Mouse (Mus musculus) limb, embryonic 14.5 days (tissue): ENCODE results near the gene Btnl1. TPM values are rescaled to one million over a fixed set of nuclear protein-coding genes. Genes with fewer than 3 reads are reported as not detected.

Source experiments
- ATAC-seq: fragments of 200-750 bp; cut with Nextera tagmentation; 2 replicates; pipeline ENCODE4 v1.8.0; 2017; ENCODE audit warnings: low read depth, moderate number of reproducible peaks, moderate TSS enrichment; ENCODE audit not compliant: low FRiP score
- DNase-seq: peaks from one replicate; pipeline ENCODE4 v3.0.0-alpha.2; 2015; ENCODE audit warnings: low spot score
- H3K27ac ChIP-seq: fragments of 300-500 bp; sonication (generic); replicated peaks from 2 replicates; pipeline ENCODE4 v1.5.1; 2014; ENCODE audit warnings: low read depth, mild to moderate bottlenecking, low read length, moderate library complexity, mixed read lengths
- H3K27me3 ChIP-seq: fragments of 300-500 bp; sonication (generic); 2 replicates; pipeline ENCODE4 v1.6.1; 2014; ENCODE audit warnings: low read length, mixed read lengths; ENCODE audit not compliant: control insufficient read depth, insufficient read depth
- H3K36me3 ChIP-seq: fragments of 300-500 bp; sonication (generic); 2 replicates; pipeline ENCODE4 v1.6.1; 2014; ENCODE audit warnings: mild to moderate bottlenecking, low read length, moderate library complexity, mixed read lengths; ENCODE audit not compliant: control insufficient read depth, insufficient read depth
- H3K4me1 ChIP-seq: fragments of 300-500 bp; sonication (generic); 2 replicates; pipeline ENCODE4 v1.6.1; 2014; ENCODE audit warnings: antibody characterized with exemption, low read length, mixed read lengths; ENCODE audit not compliant: control insufficient read depth, insufficient read depth
- H3K4me2 ChIP-seq: fragments of 300-500 bp; sonication (generic); replicated peaks from 2 replicates; pipeline ENCODE4 v1.6.1; 2014; ENCODE audit warnings: low read depth, mild to moderate bottlenecking, low read length, moderate library complexity; ENCODE audit not compliant: severe bottlenecking
- H3K4me3 ChIP-seq: fragments of 300-500 bp; sonication (generic); replicated peaks from 2 replicates; pipeline ENCODE4 v1.5.1; 2014; ENCODE audit warnings: low read length
- H3K9ac ChIP-seq: fragments of 300-500 bp; sonication (generic); 2 replicates; pipeline ENCODE4 v1.6.1; 2014; ENCODE audit warnings: mild to moderate bottlenecking, low read depth, low read length, moderate library complexity; ENCODE audit not compliant: severe bottlenecking
- H3K9me3 ChIP-seq: fragments of 300-500 bp; sonication (generic); 2 replicates; pipeline ENCODE4 v1.6.1; 2016; ENCODE audit warnings: low read length; ENCODE audit not compliant: control insufficient read depth
- POLR2A ChIP-seq: fragments of 200-500 bp; IDR thresholded peaks from 2 replicates; pipeline ENCODE4 v1.8.0; 2012; ENCODE audit warnings: inconsistent platforms, mild to moderate bottlenecking, moderate library complexity, borderline replicate concordance; ENCODE audit not compliant: insufficient read depth, insufficient read length; ENCODE audit errors: extremely low read depth
- WGBS: fragments of 180-500 bp; shearing (Covaris S2); extraction: QIAGEN DNeasy Blood & Tissue Kit; methylation state at CpG from one replicate; pipeline ENCODE4 v1.1.7; 2014; 5-methylcytosine and 5-hydroxymethylcytosine counted together
- polyA plus RNA-seq, 2 experiments: library from polyadenylated mRNA; depleted of rRNA in 1 of 2; stranded (reverse) in 1 of 2; unstranded in 1 of 2; fragments of >200 nt; fragmentation: Nextera tagmentation in 1 of 2; extraction: Ambion mirVana in 1 of 2; gene quantifications; 2 replicates each; pipeline versions ENCODE4 v1.2.1 to v1.2.3; 2012 to 2014

Gene Btnl1
- polyA plus RNA-seq, 2 experiments, result not detected

DNA sequence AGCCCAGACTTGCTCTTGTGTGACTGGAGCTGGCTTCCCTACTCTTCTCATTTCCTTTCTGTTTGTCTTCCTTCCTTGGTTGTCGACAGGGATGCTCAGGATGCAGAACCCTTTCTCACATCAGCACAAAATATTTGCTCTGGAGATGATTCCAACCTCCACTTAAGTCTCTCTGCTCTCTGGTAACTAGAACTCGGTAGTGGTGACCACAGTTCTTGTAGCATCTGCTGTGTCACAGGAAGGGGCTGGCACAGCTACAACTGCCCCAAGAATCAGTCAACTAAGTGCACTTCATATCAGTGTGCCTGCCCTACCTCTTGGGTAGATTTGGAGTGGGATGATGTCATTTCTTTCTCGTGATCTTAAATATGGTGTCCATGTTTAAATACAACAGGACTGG is 30.9 kb upstream of the Btnl1 start:
- Histone ChIP-seq H3K27ac (no peak overlapping the region), H3K9me3 (no peaks in the 10 kb centered on the region), H3K36me3 (no peaks in the 10 kb centered on the region), H3K4me3 (no peak overlapping the region), H3K9ac (no peak overlapping the region), H3K4me2 (no peak overlapping the region), H3K27me3 (no peaks in the 10 kb centered on the region), H3K4me1 (no peaks in the 10 kb centered on the region)
- no peak for DNase-seq
- 78% methylated on average over 3 of the region's 3 CpGs for WGBS
- TF ChIP-seq POLR2A, result no peak
- no peak for ATAC-seq

DNA sequence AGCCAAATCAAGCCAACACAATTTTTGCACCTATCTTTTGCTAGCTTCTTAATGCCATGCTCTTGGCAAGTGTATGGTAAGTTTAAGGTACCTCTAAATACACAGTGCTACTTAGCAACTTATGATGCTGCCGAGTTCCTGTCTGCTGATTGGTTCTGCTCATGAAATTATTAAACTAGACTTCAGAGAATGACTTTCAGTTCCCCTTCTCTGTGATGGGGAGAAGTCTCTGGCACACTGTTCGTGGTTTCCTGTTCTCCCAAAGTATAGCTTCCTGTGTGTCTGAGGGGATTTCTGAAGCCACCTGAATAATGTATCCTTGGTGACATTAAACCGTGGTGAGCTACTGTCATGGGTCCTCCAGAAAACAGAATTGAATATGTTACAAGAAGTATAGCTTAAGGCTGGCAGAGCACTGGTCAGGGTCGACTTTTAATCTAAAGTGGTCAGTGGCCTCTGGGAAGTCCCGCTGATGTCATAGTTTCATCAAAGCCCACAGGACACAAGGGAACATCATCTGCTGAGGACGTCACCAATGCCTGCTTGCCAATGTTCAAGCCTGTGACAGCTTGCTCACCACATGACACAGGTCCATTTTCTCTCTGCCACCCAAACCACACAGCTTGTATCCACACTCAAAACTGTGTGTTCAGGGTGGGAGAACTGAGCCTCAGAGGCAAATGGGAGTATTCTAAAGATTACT is 29.2 kb upstream of the Btnl1 start:
- H3K27me3 ChIP-seq, result no peaks in the 10 kb centered on the region
- 75% methylated on average over 6 of the region's 6 CpGs for WGBS
- no peak overlapping the region for H3K4me2 ChIP-seq
- no peak overlapping the region for H3K27ac ChIP-seq
- DNase-seq (peak; percentile 50), ATAC-seq (no peak)
- H3K9ac ChIP-seq, result no peak overlapping the region
- no peaks in the 10 kb centered on the region for H3K4me1 ChIP-seq
- H3K4me3 ChIP-seq, result no peak overlapping the region
- no peak for TF ChIP-seq POLR2A
- no peaks in the 10 kb centered on the region for H3K9me3 ChIP-seq
- H3K36me3 ChIP-seq, result no peaks in the 10 kb centered on the region

DNA sequence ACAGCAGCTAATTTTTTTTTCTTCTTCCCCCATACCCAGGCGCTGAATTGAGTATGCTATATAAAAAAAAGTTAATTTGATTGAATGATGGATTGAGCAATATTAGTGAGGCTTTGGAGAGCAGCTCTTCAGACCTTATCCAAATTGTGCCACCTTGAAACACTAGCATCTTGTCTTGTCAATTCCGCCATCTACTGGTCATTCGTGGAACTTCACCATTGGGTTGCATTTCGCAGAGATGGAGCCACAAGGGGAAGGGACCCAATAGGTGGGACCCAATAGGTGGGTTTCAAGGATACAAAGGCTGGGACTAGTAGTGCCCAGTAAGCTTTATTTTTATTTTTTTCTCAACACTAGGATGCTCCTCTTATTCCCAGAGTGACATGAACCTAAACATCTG is 27.5 kb upstream of the Btnl1 start:
- peak; percentile 65 for DNase-seq
- 7% methylated on average over 4 of the region's 4 CpGs for WGBS
- no peak overlapping the region for H3K9ac ChIP-seq
- no peaks in the 10 kb centered on the region for H3K36me3 ChIP-seq
- no peak overlapping the region for H3K27ac ChIP-seq
- ATAC-seq, result no peak
- no peak overlapping the region for H3K4me2 ChIP-seq
- H3K4me3 ChIP-seq, result no peak overlapping the region
- TF ChIP-seq POLR2A, result no peak
- H3K4me1 ChIP-seq, result no peaks in the 10 kb centered on the region
- no peaks in the 10 kb centered on the region for H3K27me3 ChIP-seq
- H3K9me3 ChIP-seq, result no peaks in the 10 kb centered on the region

DNA sequence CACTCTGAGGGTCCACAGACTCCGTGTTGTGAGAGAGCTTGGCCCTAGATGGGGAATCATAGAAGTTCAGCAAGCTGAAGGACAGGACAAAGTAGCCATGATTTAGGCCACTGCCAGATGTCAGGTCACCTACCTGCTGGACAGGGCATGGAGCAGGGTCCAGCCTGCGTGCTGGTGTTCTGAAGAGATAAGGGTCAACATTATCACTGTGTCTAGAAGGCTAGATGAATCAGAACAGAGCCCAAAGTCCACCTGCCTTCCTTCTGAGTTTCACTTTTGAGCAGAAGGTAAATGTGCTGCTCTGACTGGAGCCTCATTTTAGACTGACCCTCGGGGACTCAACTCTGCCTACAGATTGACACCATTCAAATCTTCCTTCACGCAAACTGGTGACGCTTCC is 22.4 kb upstream of the Btnl1 start, which contains the start of gene Btnl2:
TSS of gene Btnl2 (plus strand) at position 284 of the 400 bp plus-strand sequence.
- no peak for ATAC-seq
- no peak for TF ChIP-seq POLR2A
- no peak within 1 kb of the TSS for H3K27ac ChIP-seq

DNA sequence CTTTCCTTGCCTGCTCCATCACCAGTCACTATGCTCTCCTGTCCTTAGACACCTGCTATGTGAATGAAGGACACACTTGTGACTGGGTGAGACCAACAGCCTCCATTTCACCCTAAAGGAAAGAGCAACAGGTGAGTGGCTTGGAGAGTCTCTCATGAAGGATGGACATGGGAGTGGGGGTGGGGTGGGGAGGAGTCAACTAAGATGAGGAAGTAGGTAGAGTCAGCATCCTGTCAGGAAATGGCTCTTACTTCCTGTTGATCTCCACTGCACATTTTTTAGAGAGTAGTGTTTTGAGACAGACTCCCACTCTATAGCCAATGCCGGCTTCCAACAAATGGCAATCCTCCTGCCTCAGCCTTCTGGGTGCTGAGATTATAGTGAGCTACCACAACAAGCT is 22.0 kb upstream of the Btnl1 start:
- Histone ChIP-seq H3K9ac (no peak overlapping the region), H3K27ac (no peak overlapping the region), H3K4me3 (no peak overlapping the region), H3K36me3 (no peaks in the 10 kb centered on the region), H3K9me3 (no peaks in the 10 kb centered on the region), H3K27me3 (no peaks in the 10 kb centered on the region), H3K4me1 (no peaks in the 10 kb centered on the region), H3K4me2 (no peak overlapping the region)
- ATAC-seq, result no peak
- no peak for TF ChIP-seq POLR2A
- 89% methylated on average over 1 of the region's 1 CpGs for WGBS
- no peak for DNase-seq

More for the DNA sequence above, 22.4 kb upstream of the Btnl1 start, which contains the start of gene Btnl2:
- 84% methylated on average over 5 of the region's 5 CpGs for WGBS
- H3K4me2 ChIP-seq, result no peak within 1 kb of the TSS
- H3K9me3 ChIP-seq, result no peaks in the 10 kb centered on the region
- no peaks in the 10 kb centered on the region for H3K4me1 ChIP-seq
- no peaks in the 10 kb centered on the region for H3K36me3 ChIP-seq
- H3K9ac ChIP-seq, result no peak within 1 kb of the TSS
- DNase-seq, result no peak
- no peak within 1 kb of the TSS for H3K4me3 ChIP-seq
- no peaks in the 10 kb centered on the region for H3K27me3 ChIP-seq
